Mouse (Mus musculus) neural tube, embryonic 14.5 days (tissue): ENCODE data around the gene Ankrd55. TPM values are rescaled to one million over a fixed set of nuclear protein-coding genes. Genes with fewer than 3 reads are reported as not detected.

Experiments used
- ATAC-seq: fragments of 200-750 bp; cut with Nextera tagmentation; 2 replicates; pipeline ENCODE4 v1.8.0; 2017; ENCODE audit warnings: low read depth, mild to moderate bottlenecking, moderate TSS enrichment, moderate library complexity
- H3K27ac ChIP-seq: fragments of 300-500 bp; sonication (generic); 2 replicates; pipeline ENCODE4 v1.5.1; 2014; ENCODE audit warnings: low read depth, mild to moderate bottlenecking, control low read depth, low read length, moderate library complexity, mixed read lengths
- H3K27me3 ChIP-seq: fragments of 300-500 bp; sonication (generic); 2 replicates; pipeline ENCODE4 v1.6.1; 2014; ENCODE audit warnings: low read length; ENCODE audit not compliant: control insufficient read depth, insufficient read depth
- H3K36me3 ChIP-seq: fragments of 300-500 bp; sonication (generic); 2 replicates; pipeline ENCODE4 v1.6.1; 2014; ENCODE audit warnings: low read length, mixed read lengths; ENCODE audit not compliant: control insufficient read depth, insufficient read depth
- H3K4me1 ChIP-seq: fragments of 300-500 bp; sonication (generic); 2 replicates; pipeline ENCODE4 v1.6.1; 2014; ENCODE audit warnings: low read length; ENCODE audit not compliant: control insufficient read depth, insufficient read depth
- H3K4me2 ChIP-seq: fragments of 300-500 bp; sonication (generic); 2 replicates; pipeline ENCODE4 v1.6.1; 2014; ENCODE audit warnings: mild to moderate bottlenecking, low read depth, low read length, control low read depth
- H3K4me3 ChIP-seq: fragments of 300-500 bp; sonication (generic); 2 replicates; pipeline ENCODE4 v1.5.1; 2014; ENCODE audit warnings: low read depth, low read length, control low read depth, mixed read lengths
- H3K9ac ChIP-seq: fragments of 300-500 bp; sonication (generic); replicated peaks from 2 replicates; pipeline ENCODE4 v1.6.1; 2014; ENCODE audit warnings: low read depth, mild to moderate bottlenecking, control low read depth, low read length, mixed read lengths
- H3K9me3 ChIP-seq: fragments of 300-500 bp; sonication (generic); 2 replicates; pipeline ENCODE4 v1.6.1; 2016; ENCODE audit warnings: low read length; ENCODE audit not compliant: control insufficient read depth
- WGBS: fragments of 180-500 bp; shearing (Covaris S2); extraction: QIAGEN DNeasy Blood & Tissue Kit; methylation state at CpG from one replicate; pipeline ENCODE4 v1.1.7; 2014; 5-methylcytosine and 5-hydroxymethylcytosine counted together
- polyA plus RNA-seq: library from polyadenylated mRNA; unstranded; fragments of >200 nt; fragmentation: Nextera tagmentation; extraction: Ambion mirVana; gene quantifications from 2 replicates; pipeline ENCODE4 v1.2.1, GENCODE M21; 2014

The Ankrd55 gene
- polyA plus RNA-seq, 1 experiment from 2014 or later, result 15.1 TPM

DNA sequence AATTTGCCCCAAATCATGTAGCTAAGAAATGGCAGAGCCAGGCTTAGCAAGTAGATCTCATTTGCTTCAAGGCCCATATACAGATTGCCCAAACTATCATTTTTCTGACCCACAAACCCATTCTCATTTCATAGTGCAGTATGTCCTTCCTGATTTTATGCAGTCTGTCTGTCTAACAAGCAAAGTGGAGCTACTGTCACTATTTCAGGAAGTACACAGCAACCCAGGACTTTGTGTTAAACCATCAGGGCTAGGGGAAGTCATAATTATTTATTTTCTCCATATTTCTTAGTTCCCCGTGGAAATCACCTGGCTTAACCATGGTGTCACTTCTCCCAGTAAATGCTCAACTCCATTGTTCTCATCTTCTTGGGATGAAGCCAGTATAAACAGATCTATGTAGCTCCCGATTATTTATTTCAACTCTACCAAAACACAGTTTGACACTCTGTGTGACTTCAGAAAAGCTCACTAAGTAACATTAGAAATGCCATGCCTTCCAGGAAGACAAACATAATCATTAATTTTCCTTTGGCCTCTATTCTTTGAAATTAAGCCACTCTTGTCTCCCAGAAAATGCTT is 98.3 kb downstream of the Ankrd55 start:
- Histone ChIP-seq H3K36me3 (no peaks in the 10 kb centered on the region), H3K4me2 (no peak overlapping the region), H3K27me3 (no peaks in the 10 kb centered on the region), H3K4me3 (no peak overlapping the region), H3K27ac (no peak overlapping the region), H3K4me1 (no peaks in the 10 kb centered on the region), H3K9ac (no peak overlapping the region), H3K9me3 (no peaks in the 10 kb centered on the region)
- no peak for ATAC-seq
- 81% methylated on average over 2 of the region's 2 CpGs for WGBS

- ATAC-seq, result no peak
- Histone ChIP-seq H3K9ac (no peak overlapping the region), H3K27ac (no peak overlapping the region), H3K27me3 (no peaks in the 10 kb centered on the region), H3K4me2 (no peak overlapping the region), H3K9me3 (no peaks in the 10 kb centered on the region), H3K4me3 (no peak overlapping the region), H3K4me1 (no peaks in the 10 kb centered on the region), H3K36me3 (no peaks in the 10 kb centered on the region)
- 79% methylated on average over 5 of the region's 5 CpGs for WGBS
These were observed 99.0 kb downstream of the Ankrd55 start for GRCm38 (mm10) chr13:112387279-112387678.

DNA sequence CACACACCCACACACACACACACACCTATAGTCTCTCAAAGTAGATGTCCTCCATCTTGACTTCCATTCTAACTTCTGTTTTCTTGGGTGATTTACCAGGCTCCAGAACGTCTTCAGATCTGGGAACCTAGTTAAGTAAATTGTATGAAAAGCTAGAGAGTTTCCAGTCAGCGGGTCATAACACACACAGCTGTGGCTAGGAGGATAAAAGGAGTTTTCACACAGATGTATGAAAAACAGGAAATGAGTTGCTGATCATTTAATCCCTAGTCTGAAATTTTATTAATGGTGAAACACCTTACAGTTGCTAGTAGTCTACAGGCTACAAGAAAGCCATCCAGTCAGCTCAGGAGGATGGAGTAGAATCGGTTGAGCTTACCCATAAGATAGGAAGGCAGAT is 99.9 kb downstream of the Ankrd55 start:
- Histone ChIP-seq H3K4me1 (no peaks in the 10 kb centered on the region), H3K27me3 (no peaks in the 10 kb centered on the region), H3K27ac (no peak overlapping the region), H3K9me3 (no peaks in the 10 kb centered on the region), H3K36me3 (no peaks in the 10 kb centered on the region), H3K4me3 (no peak overlapping the region), H3K4me2 (no peak overlapping the region), H3K9ac (no peak overlapping the region)
- WGBS, result 92% methylated on average over 3 of the region's 3 CpGs
- ATAC-seq, result no peak

- no peaks in the 10 kb centered on the region for H3K4me1 ChIP-seq
- WGBS, result 85% methylated on average over 1 of the region's 1 CpGs
- H3K9ac ChIP-seq, result no peak overlapping the region
- H3K27ac ChIP-seq, result no peak overlapping the region
- H3K27me3 ChIP-seq, result no peaks in the 10 kb centered on the region
- ATAC-seq, result no peak
- no peak overlapping the region for H3K4me3 ChIP-seq
- no peaks in the 10 kb centered on the region for H3K9me3 ChIP-seq
- no peak overlapping the region for H3K4me2 ChIP-seq
- H3K36me3 ChIP-seq, result no peaks in the 10 kb centered on the region
These were observed 102.0 kb downstream of the Ankrd55 start for GRCm38 (mm10) chr13:112390206-112390605.

GRCm38 (mm10) chr13:112391354-112391753 is 103.1 kb downstream of the Ankrd55 start:
- no peak overlapping the region for H3K4me3 ChIP-seq
- no peak for ATAC-seq
- no peaks in the 10 kb centered on the region for H3K4me1 ChIP-seq
- no peak overlapping the region for H3K27ac ChIP-seq
- no peaks in the 10 kb centered on the region for H3K36me3 ChIP-seq
- 78% methylated on average over 3 of the region's 3 CpGs for WGBS
- no peaks in the 10 kb centered on the region for H3K27me3 ChIP-seq
- no peak overlapping the region for H3K9ac ChIP-seq
- no peak overlapping the region for H3K4me2 ChIP-seq
- no peaks in the 10 kb centered on the region for H3K9me3 ChIP-seq

DNA sequence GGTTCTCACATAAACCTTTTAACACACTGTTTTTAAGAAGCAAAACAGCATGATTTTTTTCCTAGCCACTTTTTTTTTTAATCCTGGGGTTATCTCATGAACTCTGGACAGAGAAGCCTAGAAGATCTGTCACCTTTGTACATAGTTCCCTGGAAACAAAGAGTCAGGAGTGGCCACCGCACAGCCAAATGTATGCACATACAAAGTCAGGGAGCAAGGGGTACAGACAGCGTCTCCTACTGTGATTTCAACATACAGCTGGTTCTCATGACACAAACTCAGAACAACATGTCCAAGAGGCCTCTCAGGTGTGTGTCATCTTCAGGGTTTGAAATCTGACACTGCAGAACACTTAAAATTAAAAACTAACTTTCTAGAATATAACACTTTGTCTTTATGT is 105.1 kb downstream of the Ankrd55 start:
- no peak overlapping the region for H3K9ac ChIP-seq
- H3K27me3 ChIP-seq, result no peaks in the 10 kb centered on the region
- H3K4me1 ChIP-seq, result no peaks in the 10 kb centered on the region
- no peak overlapping the region for H3K4me2 ChIP-seq
- WGBS, result 91% methylated on average over 2 of the region's 2 CpGs
- no peak for ATAC-seq
- H3K9me3 ChIP-seq, result no peaks in the 10 kb centered on the region
- H3K4me3 ChIP-seq, result no peak overlapping the region
- no peak overlapping the region for H3K27ac ChIP-seq
- no peaks in the 10 kb centered on the region for H3K36me3 ChIP-seq

- Histone ChIP-seq H3K4me2 (no peak overlapping the region), H3K9me3 (no peaks in the 10 kb centered on the region), H3K27me3 (no peaks in the 10 kb centered on the region), H3K36me3 (no peaks in the 10 kb centered on the region), H3K27ac (no peak overlapping the region), H3K9ac (no peak overlapping the region), H3K4me3 (no peak overlapping the region), H3K4me1 (no peaks in the 10 kb centered on the region)
- WGBS, result 57% methylated on average over 9 of the region's 9 CpGs
- ATAC-seq, result no peak
These were observed 106.0 kb downstream of the Ankrd55 start for GRCm38 (mm10) chr13:112394271-112394670.

GRCm38 (mm10) chr13:112404723-112405122 is 116.5 kb downstream of the Ankrd55 start:
- H3K4me1 ChIP-seq, result no peaks in the 10 kb centered on the region
- no peaks in the 10 kb centered on the region for H3K27me3 ChIP-seq
- H3K9ac ChIP-seq, result no peak overlapping the region
- H3K27ac ChIP-seq, result no peak overlapping the region
- no peak for ATAC-seq
- H3K4me3 ChIP-seq, result no peak overlapping the region
- H3K4me2 ChIP-seq, result no peak overlapping the region
- no peaks in the 10 kb centered on the region for H3K36me3 ChIP-seq
- 87% methylated on average over 3 of the region's 3 CpGs for WGBS
- H3K9me3 ChIP-seq, result no peaks in the 10 kb centered on the region

- no peaks in the 10 kb centered on the region for H3K27me3 ChIP-seq
- H3K27ac ChIP-seq, result no peak overlapping the region
- no peak overlapping the region for H3K4me3 ChIP-seq
- H3K36me3 ChIP-seq, result no peaks in the 10 kb centered on the region
- H3K9me3 ChIP-seq, result no peaks in the 10 kb centered on the region
- H3K4me2 ChIP-seq, result no peak overlapping the region
- no peak overlapping the region for H3K9ac ChIP-seq
- no peak for ATAC-seq
- no peaks in the 10 kb centered on the region for H3K4me1 ChIP-seq
- WGBS, result 79% methylated on average over 1 of the region's 1 CpGs
These were observed 116.9 kb downstream of the Ankrd55 start for GRCm38 (mm10) chr13:112405184-112405583.
